Comparison of ENCODE assay signal across 8 mouse cellular contexts in genomic region chr13:23620056-23620732, GRCm38 (mm10). TPM values are rescaled to one million over a fixed set of nuclear protein-coding genes. Genes with fewer than 3 reads are reported as not detected.
DNase-seq lines count a peak whose midpoint lies in the region; ATAC-seq and TF ChIP-seq lines count a peak whose summit lies in the region.

No protein-coding gene starts in this region.

- no peaks in the 10 kb centered on the region for H3K27me3 ChIP-seq in liver, adult 2 months (ENCODE audit: control insufficient read depth, insufficient read depth, low read length)
- no peaks in the 10 kb centered on the region for H3K27me3 ChIP-seq in heart, embryonic 15.5 days
- peaks cover 6% of the 10 kb centered on the region for H3K27me3 ChIP-seq in midbrain, embryonic 10.5 days (ENCODE audit: low read depth, poor library complexity, severe bottlenecking)

- no peak for TF ChIP-seq CTCF in liver, adult 2 months (IDR thresholded peaks at IDR 0.05; ENCODE audit: low read depth, low read length)

- H3K4me2 ChIP-seq in heart, embryonic 15.5 days: peak overlapping the region; percentile 88

- no peak for ATAC-seq in heart, embryonic 15.5 days (replicated peaks; ENCODE audit: insufficient number of reproducible peaks, insufficient read depth, low FRiP score, low read depth)
- no peak for ATAC-seq in erythroid progenitor cell, adult 5-6 weeks (replicated peaks; ENCODE audit: low FRiP score, poor library complexity, severe bottlenecking)

- H3K9me3 ChIP-seq in heart, embryonic 15.5 days (replicated peaks): no peaks in the 10 kb centered on the region
- no peaks in the 10 kb centered on the region for H3K9me3 ChIP-seq in midbrain, embryonic 10.5 days (replicated peaks)

- TF ChIP-seq POLR2A in liver, adult 2 months (IDR thresholded peaks at IDR 0.05; ENCODE audit: extremely low read depth, insufficient read depth, low read length): no peak

- 46% methylated on average over 12 of the region's 12 CpGs for WGBS in liver, adult 2 months
- WGBS in heart, embryonic 15.5 days: 49% methylated on average over 12 of the region's 12 CpGs
- WGBS in midbrain, embryonic 10.5 days: 59% methylated on average over 12 of the region's 12 CpGs

- peak overlapping the region; percentile 86 for H3K27ac ChIP-seq in liver, adult 2 months (replicated peaks; ENCODE audit: insufficient read depth, low read depth, low read length)
- H3K27ac ChIP-seq in brown adipose tissue, adult 24 weeks (replicated peaks; ENCODE audit: low read depth, low read length): peak overlapping the region; percentile 68
- H3K27ac ChIP-seq in heart, embryonic 15.5 days: peak overlapping the region; percentile 97
- H3K27ac ChIP-seq in midbrain, embryonic 10.5 days (replicated peaks): peak overlapping the region; percentile 96

- peak overlapping the region; percentile 37; the same call in 1 of the 2 replicates for H3K4me3 ChIP-seq in liver, adult 2 months (ENCODE audit: insufficient read depth, low read depth, low read length)
- H3K4me3 ChIP-seq in brown adipose tissue, adult 24 weeks (ENCODE audit: insufficient read depth, low read depth, low read length): peak overlapping the region; percentile 88; the same call in 1 of the 2 replicates
- peak overlapping the region; percentile 69 for H3K4me3 ChIP-seq in heart, embryonic 15.5 days
- peak overlapping the region; percentile 70 for H3K4me3 ChIP-seq in midbrain, embryonic 10.5 days

- H3K4me1 ChIP-seq in liver, adult 2 months (ENCODE audit: control insufficient read depth, insufficient read depth, low read length): no peaks in the 10 kb centered on the region; the same call in 1 of the 2 replicates
- peaks cover 2% of the 10 kb centered on the region; the same call in 1 of the 2 replicates for H3K4me1 ChIP-seq in brown adipose tissue, adult 24 weeks (ENCODE audit: control insufficient read depth, insufficient read depth, insufficient read length, low read length)
- peaks cover 10% of the 10 kb centered on the region; the same call in 1 of the 2 replicates for H3K4me1 ChIP-seq in heart, embryonic 15.5 days (replicated peaks)
- peaks cover 20% of the 10 kb centered on the region for H3K4me1 ChIP-seq in midbrain, embryonic 10.5 days

- DNase-seq in liver, adult 2 months (ENCODE audit: extremely low read depth, low read depth, low spot score): no peak
- DNase-seq in liver: no peak
- DNase-seq in midbrain, embryonic 10.5 days (ENCODE audit: low spot score): peak; percentile 16
- DNase-seq in layer of hippocampus, postnatal 25 days (ENCODE audit: extremely low spot score in 1 of 2, low spot score in 1 of 2): no peak
- DNase-seq in layer of hippocampus, adult 9-10 months (ENCODE audit: low spot score): no peak

- H3K79me2 ChIP-seq in liver, adult 2 months (ENCODE audit: control insufficient read depth, insufficient read depth, low read length): no peaks in the 10 kb centered on the region

- no peaks in the 10 kb centered on the region for H3K36me3 ChIP-seq in liver, adult 2 months (ENCODE audit: control insufficient read depth, insufficient read depth, low read length)
- no peaks in the 10 kb centered on the region for H3K36me3 ChIP-seq in heart, embryonic 15.5 days
- no peaks in the 10 kb centered on the region for H3K36me3 ChIP-seq in midbrain, embryonic 10.5 days

- H3K9ac ChIP-seq in liver, adult 2 months (ENCODE audit: low read depth, low read length): peak overlapping the region; percentile 35
- peak overlapping the region; percentile 92 for H3K9ac ChIP-seq in heart, embryonic 15.5 days

RNA-seq across cellular contexts. Expression of gene Hist1h2be, which starts 0.7 kb away (rescaled TPM):
- 5.4 and 6.6 TPM in 2 replicates for total RNA-seq in liver, adult 2 months (2014; rRNA removed)
- 0.28 and 0.60 TPM in 2 replicates for polyA plus RNA-seq in liver, adult 2 months (2012; rRNA removed)
- polyA plus RNA-seq in brown adipose tissue, adult 24 weeks (2012; ENCODE audit: insufficient read depth, insufficient read length, missing spikeins): 8.2 and 13.8 TPM in 2 replicates
- 1.7 and 1.9 TPM in 2 replicates for polyA plus RNA-seq in heart, embryonic 15.5 days (2015; fragmentation: Nextera tagmentation; extraction: Ambion mirVana)
- polyA plus RNA-seq in midbrain, embryonic 10.5 days (2016; fragmentation: Nextera tagmentation; extraction: Ambion mirVana): 3.1 and 3.2 TPM in 2 replicates
- total RNA-seq in erythroid progenitor cell, adult 5-6 weeks (2015; ENCODE audit: low replicate concordance): 39.8 and 50.1 TPM in 2 replicates
- 202 and 281 TPM in 2 replicates for total RNA-seq in erythroid progenitor cell, adult 5-6 weeks (2017; ENCODE audit: low replicate concordance)
- 1 to 10 TPM; 7.1 to 8.3 TPM for total RNA-seq in layer of hippocampus, postnatal 25 days (2021)

RNA-seq across cellular contexts. Expression of gene Hist1h1e, which starts 2.2 kb away (rescaled TPM):
- 22.0 and 27.0 TPM in 2 replicates for total RNA-seq in liver, adult 2 months (2014; rRNA removed)
- polyA plus RNA-seq in liver, adult 2 months (2012; rRNA removed): 0.73 and 0.77 TPM in 2 replicates
- polyA plus RNA-seq in brown adipose tissue, adult 24 weeks (2012; ENCODE audit: insufficient read depth, insufficient read length, missing spikeins): 4.0 TPM in 2 replicates
- 9.6 and 10.8 TPM in 2 replicates for polyA plus RNA-seq in heart, embryonic 15.5 days (2015; fragmentation: Nextera tagmentation; extraction: Ambion mirVana)
- 18.0 and 22.4 TPM in 2 replicates for polyA plus RNA-seq in midbrain, embryonic 10.5 days (2016; fragmentation: Nextera tagmentation; extraction: Ambion mirVana)
- total RNA-seq in erythroid progenitor cell, adult 5-6 weeks (2015; ENCODE audit: low replicate concordance): 1,339 and 1,610 TPM in 2 replicates
- 1,649 and 1,886 TPM in 2 replicates for total RNA-seq in erythroid progenitor cell, adult 5-6 weeks (2017; ENCODE audit: low replicate concordance)
- 10 to 100 TPM; 45.8 to 59.4 TPM for total RNA-seq in layer of hippocampus, postnatal 25 days (2021)

RNA-seq across cellular contexts. Expression of gene Hist1h4d, which starts 38.8 kb away (rescaled TPM):
- total RNA-seq in liver, adult 2 months (2014; rRNA removed): 162 and 174 TPM in 2 replicates
- 2.1 and 2.8 TPM in 2 replicates for polyA plus RNA-seq in liver, adult 2 months (2012; rRNA removed)
- not detected in 2 replicates for polyA plus RNA-seq in brown adipose tissue, adult 24 weeks (2012; ENCODE audit: insufficient read depth, insufficient read length, missing spikeins)
- polyA plus RNA-seq in heart, embryonic 15.5 days (2015; fragmentation: Nextera tagmentation; extraction: Ambion mirVana): 48.2 and 53.2 TPM in 2 replicates
- polyA plus RNA-seq in midbrain, embryonic 10.5 days (2016; fragmentation: Nextera tagmentation; extraction: Ambion mirVana): 95.1 and 103 TPM in 2 replicates
- total RNA-seq in erythroid progenitor cell, adult 5-6 weeks (2015; ENCODE audit: low replicate concordance): 1,614 and 1,995 TPM in 2 replicates
- 2,133 and 2,242 TPM in 2 replicates for total RNA-seq in erythroid progenitor cell, adult 5-6 weeks (2017; ENCODE audit: low replicate concordance)
- total RNA-seq in layer of hippocampus, postnatal 25 days (2021): 100 to 1,000 TPM; 129 to 153 TPM

RNA-seq across cellular contexts. Expression of gene Hist1h3d, which starts 44.6 kb away (rescaled TPM):
- 3.4 and 5.9 TPM in 2 replicates for total RNA-seq in liver, adult 2 months (2014; rRNA removed)
- polyA plus RNA-seq in liver, adult 2 months (2012; rRNA removed): 0.48 and 0.87 TPM in 2 replicates
- 1.1 and 2.5 TPM in 2 replicates for polyA plus RNA-seq in brown adipose tissue, adult 24 weeks (2012; ENCODE audit: insufficient read depth, insufficient read length, missing spikeins)
- 2.0 and 2.2 TPM in 2 replicates for polyA plus RNA-seq in heart, embryonic 15.5 days (2015; fragmentation: Nextera tagmentation; extraction: Ambion mirVana)
- polyA plus RNA-seq in midbrain, embryonic 10.5 days (2016; fragmentation: Nextera tagmentation; extraction: Ambion mirVana): 6.2 and 10.8 TPM in 2 replicates
- 379 and 393 TPM in 2 replicates for total RNA-seq in erythroid progenitor cell, adult 5-6 weeks (2015; ENCODE audit: low replicate concordance)
- 236 and 363 TPM in 2 replicates for total RNA-seq in erythroid progenitor cell, adult 5-6 weeks (2017; ENCODE audit: low replicate concordance)
- total RNA-seq in layer of hippocampus, postnatal 25 days (2021): 10 to 100 TPM; 10.0 to 14.4 TPM

RNA-seq across cellular contexts. Expression of gene Hist1h2ad, which starts 46.0 kb away (rescaled TPM):
- 5.4 and 11.5 TPM in 2 replicates for total RNA-seq in liver, adult 2 months (2014; rRNA removed)
- 1.1 TPM in 1 of 2 replicates, not detected in the other for polyA plus RNA-seq in liver, adult 2 months (2012; rRNA removed)
- polyA plus RNA-seq in brown adipose tissue, adult 24 weeks (2012; ENCODE audit: insufficient read depth, insufficient read length, missing spikeins): not detected in 2 replicates
- polyA plus RNA-seq in heart, embryonic 15.5 days (2015; fragmentation: Nextera tagmentation; extraction: Ambion mirVana): 1.2 and 1.6 TPM in 2 replicates
- 0.67 and 1.3 TPM in 2 replicates for polyA plus RNA-seq in midbrain, embryonic 10.5 days (2016; fragmentation: Nextera tagmentation; extraction: Ambion mirVana)
- 9.0 and 15.1 TPM in 2 replicates for total RNA-seq in erythroid progenitor cell, adult 5-6 weeks (2015; ENCODE audit: low replicate concordance)
- total RNA-seq in erythroid progenitor cell, adult 5-6 weeks (2017; ENCODE audit: low replicate concordance): 2,771 and 6,356 TPM in 2 replicates
- total RNA-seq in layer of hippocampus, postnatal 25 days (2021): 10 to 100 TPM in 1 of 2 experiments, 1 to 10 TPM in 1; 7.1 to 11.6 TPM

Comparison
In these comparisons a context has a peak if more than half of its experiments do, and no peak if none do; other contexts are left out.
1. H3K4me3 ChIP-seq: peak in every context shown above with its lines; median percentile 88 in brown adipose tissue, adult 24 weeks; 70 in midbrain, embryonic 10.5 days; 69 in heart, embryonic 15.5 days; 37 in liver, adult 2 months.
2. RNA of gene Hist1h4d, which starts 38.8 kb away (polyA plus RNA-seq): 95.1 to 103 TPM in midbrain, embryonic 10.5 days and 48.2 to 53.2 TPM in heart, embryonic 15.5 days; 2.1 to 2.8 TPM in liver, adult 2 months and not detected in brown adipose tissue, adult 24 weeks; every median in the first group is over 10 times any median in the second.
3. Peak in every context shown above with its lines, with median percentiles within 50 percentile points of each other: H3K27ac ChIP-seq.